Mouse (Mus musculus) heart, postnatal 0 days (tissue): Measurements from ENCODE around the gene Tmprss7.

Experiments
- CTCF ChIP-seq: IDR thresholded peaks from 2 replicates; pipeline ENCODE4 v1.5.1; 2016; ENCODE audit warnings: antibody characterized with exemption, control low read depth, low read depth
- EP300 ChIP-seq: IDR thresholded peaks from 2 replicates; pipeline ENCODE4 v1.6.1; 2016; ENCODE audit warnings: antibody characterized with exemption, low read depth

DNA sequence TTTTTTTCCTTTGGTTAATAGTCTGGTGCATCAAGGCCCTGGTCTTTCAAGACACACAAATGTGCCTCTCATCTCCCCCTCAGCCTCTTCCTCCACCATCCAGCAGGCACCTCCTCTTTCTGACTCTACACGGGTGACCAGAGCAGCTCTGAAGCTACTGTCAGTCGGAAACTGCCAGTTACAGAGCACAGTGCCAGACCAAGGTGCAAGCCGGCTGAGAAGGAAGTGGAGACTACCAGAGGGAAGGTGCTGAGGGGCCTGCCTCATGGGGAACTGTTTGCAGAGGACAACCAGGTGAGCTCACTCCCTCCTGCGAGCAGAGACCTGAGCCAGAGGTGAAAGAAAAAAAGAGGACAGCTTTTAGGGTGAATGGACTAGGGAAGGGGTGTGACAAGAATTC lies 83.2 kb downstream of the Tmprss7 start, which contains the start of gene Gcsam:
- TF ChIP-seq CTCF: no peak
- TF ChIP-seq EP300: no peak
